Mouse (Mus musculus): ENCODE results near the gene Gm44965. TPM values are rescaled to one million over a fixed set of nuclear protein-coding genes. Genes with fewer than 3 reads are reported as not detected.

The Gm44965 gene
- total RNA-seq, 2 experiments from 2014 or later: not detected

GRCm38 (mm10) chr6:48578736-48579135, 15.0 kb upstream of the Gm44965 start:
- intact Hi-C loops (cut with DNase I): no loop called here
- no peak for DNase-seq

GRCm38 (mm10) chr6:48579215-48579648, 14.5 kb upstream of the Gm44965 start:
- intact Hi-C loops (cut with DNase I): no loop called here
- no peak for DNase-seq

GRCm38 (mm10) chr6:48581257-48581656, 12.5 kb upstream of the Gm44965 start:
- no peak for DNase-seq
- intact Hi-C loops (cut with DNase I): loop anchor here (5.0 kb wide), 1 partner anchor 61 kb away; no protein-coding TSS in a partner anchor

DNA sequence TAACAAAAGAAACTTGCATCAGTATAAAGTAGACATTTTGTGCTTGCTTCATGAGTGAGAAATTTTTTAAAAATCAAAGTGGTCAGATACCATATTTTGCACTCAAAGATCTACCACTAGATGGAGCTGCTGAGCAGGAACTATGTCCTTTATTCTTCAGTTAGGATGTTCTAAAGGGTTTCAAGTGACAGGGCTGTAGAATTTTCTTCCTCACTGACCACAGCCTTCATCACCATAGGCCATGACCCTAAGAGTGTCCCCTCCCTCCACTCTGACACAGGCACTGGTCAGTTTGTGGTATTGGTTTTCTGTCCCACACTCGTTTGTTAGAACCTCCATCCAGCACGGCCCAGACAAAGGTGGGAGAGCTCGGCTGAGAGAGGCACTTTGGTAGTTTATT, 11.7 kb upstream of the Gm44965 start:
- DNase-seq: no peak
- intact Hi-C loops (cut with DNase I): loop anchor here (5.0 kb wide), 1 partner anchor 60 kb away; no protein-coding TSS in a partner anchor

DNA sequence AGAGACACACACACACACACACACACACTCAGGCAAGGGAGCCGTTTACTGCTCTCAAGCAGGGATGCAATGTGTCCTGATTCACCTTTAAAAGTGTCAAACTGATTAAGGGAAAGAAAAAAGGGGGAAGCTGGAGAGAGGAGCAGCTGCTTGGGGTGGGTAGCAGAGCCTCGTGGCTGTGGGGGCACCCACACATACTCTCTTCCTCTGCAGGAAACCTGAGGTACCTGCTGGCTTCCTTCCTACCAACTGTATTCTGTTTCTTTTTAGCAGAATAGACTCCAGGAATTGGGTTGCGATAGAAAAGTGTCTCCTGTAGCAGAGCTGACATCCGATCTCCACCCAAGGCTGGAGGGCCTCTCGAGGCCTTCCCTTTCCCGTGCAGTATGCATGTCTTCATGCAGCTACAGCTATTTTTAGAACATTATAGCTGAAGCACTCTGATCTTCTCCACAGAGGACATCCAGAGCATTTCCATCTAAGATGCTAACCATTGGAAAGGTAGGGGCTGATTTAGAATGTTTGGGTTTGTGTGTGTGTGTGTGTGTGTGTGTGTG, 4.5 kb upstream of the Gm44965 start, which contains the start of gene Gm45021:
Gm45021 (plus strand) TSS at position 417 of the 557 bp plus-strand sequence.
- intact Hi-C loops (cut with DNase I): no loop called here
- no peak for DNase-seq

DNA sequence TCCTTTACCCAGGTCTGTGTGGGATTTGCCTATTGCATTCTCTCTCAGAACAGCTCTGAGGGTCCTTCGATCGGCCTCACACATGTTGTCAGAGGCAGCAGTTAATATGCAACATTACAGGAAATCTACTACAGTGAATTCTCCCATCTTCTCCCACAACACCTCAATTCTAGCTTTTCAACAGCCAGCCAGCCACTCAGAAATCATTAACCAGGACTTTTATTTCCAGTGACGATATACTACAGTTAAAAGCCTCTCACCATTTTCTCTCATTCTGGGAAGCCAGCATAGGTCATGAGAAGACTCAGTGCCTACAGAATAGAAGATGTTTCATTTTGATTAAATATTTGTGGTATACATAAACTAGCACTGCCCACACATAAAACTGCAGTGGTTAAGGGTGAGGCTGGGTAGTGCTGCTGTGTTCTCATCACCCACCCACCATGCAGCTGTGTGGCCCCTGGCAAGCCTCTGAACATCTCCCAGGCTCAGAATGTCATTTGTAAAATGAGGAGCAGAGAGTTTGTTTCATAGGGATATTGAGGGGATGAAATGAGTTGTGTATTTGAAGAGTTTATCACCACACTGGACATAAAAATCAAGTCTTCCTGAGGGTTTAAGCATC, 2.4 kb upstream of the Gm44965 start:
- no peak for DNase-seq
- intact Hi-C loops (cut with DNase I): no loop called here

GRCm38 (mm10) chr6:48591871-48592270, 1.9 kb upstream of the Gm44965 start:
- intact Hi-C loops (cut with DNase I): no loop called here

GRCm38 (mm10) chr6:48594043-48594738, 450 bp downstream of the Gm44965 start:
- intact Hi-C loops (cut with DNase I): no loop called here
- no peak for DNase-seq

More at GRCm38 (mm10) chr6:48591871-48592270, 1.9 kb upstream of the Gm44965 start:
- no peak for DNase-seq

DNA sequence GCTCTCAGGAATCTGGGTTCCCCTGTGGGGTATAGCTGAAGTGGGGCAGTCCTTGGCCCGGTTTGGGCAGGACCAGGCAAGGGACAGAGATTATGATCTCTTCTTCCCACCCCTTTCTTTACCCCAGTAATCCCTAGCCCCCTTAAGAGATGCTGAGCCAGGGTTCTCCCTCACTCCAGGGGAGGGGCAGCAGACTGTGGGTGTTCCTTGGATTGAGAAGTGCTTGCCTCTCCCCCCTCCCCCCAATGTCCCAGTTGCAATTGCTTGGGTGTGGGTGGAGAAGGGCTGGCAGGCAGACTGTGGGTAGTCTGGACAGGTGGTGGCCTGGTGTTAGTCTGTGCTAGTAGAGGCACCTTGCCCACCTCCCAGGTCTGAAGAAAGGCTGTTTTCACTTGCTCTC, 1.5 kb downstream of the Gm44965 start:
- DNase-seq: no peak
- intact Hi-C loops (cut with DNase I): no loop called here

- intact Hi-C loops (cut with DNase I): no loop called here
Measured at GRCm38 (mm10) chr6:48596545-48597232, 2.9 kb downstream of the Gm44965 start.

GRCm38 (mm10) chr6:48597233-48597625, 3.5 kb downstream of the Gm44965 start:
- intact Hi-C loops (cut with DNase I): no loop called here
- no peak for DNase-seq

More at GRCm38 (mm10) chr6:48596545-48597232, 2.9 kb downstream of the Gm44965 start:
- no peak for DNase-seq

- no peak for DNase-seq
- intact Hi-C loops (cut with DNase I): no loop called here
Measured at GRCm38 (mm10) chr6:48600594-48600993, 6.9 kb downstream of the Gm44965 start.

DNA sequence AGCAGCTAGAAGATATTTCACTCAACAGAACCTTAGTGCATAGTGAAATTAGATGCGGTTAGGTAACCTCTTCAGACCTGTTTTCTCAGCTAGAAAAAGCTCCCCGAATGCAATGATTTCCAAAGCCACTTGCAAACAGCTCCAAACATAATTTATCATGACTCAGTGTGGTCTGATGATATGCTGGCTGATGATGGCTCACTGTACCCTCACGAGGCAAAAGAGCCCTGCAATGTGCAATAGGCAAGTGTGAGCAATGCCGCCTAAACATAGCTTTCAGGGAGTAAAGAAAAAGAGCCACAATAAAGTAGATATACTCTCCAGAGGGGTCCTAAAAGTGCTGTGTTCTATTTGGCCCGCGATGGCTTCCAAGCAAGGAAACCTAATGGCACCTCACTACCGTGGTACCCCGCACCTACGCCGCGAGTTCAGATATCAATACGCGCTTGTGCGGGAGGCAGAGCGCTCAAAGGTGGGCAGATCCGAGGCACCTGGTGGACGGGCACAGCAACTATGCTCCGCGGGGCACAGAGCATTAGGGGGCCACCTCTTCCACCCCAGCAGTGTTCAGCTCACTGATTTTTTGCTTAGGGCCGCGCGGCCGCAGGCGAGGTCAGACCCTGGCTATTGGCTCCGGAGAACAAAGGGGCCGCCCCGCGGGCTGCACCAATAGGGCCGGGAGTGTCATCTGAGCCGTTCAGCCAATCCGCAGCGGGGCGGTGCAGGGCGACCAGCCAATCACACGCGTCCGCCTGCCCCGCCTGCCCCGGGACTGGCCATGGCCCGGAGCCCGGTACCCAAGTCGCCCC, 7.7 kb downstream of the Gm44965 start, which contains the start of gene Zfp775:
Zfp775 (plus strand) TSS at position 793 of the 809 bp plus-strand sequence.
- intact Hi-C loops (cut with DNase I): no loop called here
- DNase-seq: peak; percentile 99

- intact Hi-C loops (cut with DNase I): no loop called here
- DNase-seq: peak; percentile 26
Measured at GRCm38 (mm10) chr6:48602080-48602741, 8.5 kb downstream of the Gm44965 start.

DNA sequence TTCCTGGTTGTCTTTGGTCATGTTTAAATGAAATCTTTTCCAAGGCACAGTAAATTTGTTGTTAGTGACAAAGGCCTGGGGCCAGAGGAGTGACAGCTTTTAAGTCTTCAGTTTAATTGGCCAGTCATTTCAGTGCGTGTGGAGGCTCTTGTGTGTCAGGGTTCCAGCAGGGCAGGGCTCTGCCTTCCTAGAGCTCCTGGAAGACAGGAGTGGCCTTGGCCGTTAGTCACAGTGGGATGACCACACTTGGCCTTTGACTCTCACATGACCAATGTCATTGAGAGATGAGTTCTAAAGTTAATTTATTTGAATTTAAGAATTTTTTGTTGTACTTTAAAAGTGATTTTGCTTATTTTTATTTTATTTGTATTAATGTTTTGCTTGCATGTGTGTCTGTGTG, 14.4 kb downstream of the Gm44965 start:
- intact Hi-C loops (cut with DNase I): no loop called here

GRCm38 (mm10) chr6:48609512-48609911, 15.8 kb downstream of the Gm44965 start:
- no peak for DNase-seq
- intact Hi-C loops (cut with DNase I): no loop called here

More for the DNA sequence above, 14.4 kb downstream of the Gm44965 start:
- no peak for DNase-seq

GRCm38 (mm10) chr6:48610657-48611056, 16.9 kb downstream of the Gm44965 start:
- DNase-seq: no peak
- intact Hi-C loops (cut with DNase I): no loop called here

DNA sequence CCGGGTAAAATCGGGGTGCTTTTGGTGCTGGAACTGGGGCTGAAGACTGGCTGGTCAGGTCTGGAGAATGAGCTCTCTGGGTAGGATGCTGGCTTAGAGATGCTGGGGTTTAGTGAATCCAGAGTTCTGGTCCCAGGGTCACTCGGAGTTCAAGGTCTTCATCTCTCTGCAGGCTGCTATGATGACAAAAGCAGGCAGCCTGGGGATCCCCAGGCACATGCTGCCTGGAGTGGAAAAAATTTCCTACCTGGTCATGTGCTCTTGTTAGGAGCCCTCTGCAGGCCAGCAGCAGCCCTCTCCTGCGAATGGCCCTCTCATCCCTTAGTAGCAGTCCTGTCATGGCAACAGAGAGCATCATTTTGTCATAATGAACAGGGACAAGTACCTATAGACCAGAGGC, 19.7 kb downstream of the Gm44965 start:
- intact Hi-C loops (cut with DNase I): no loop called here
- DNase-seq: no peak

DNA sequence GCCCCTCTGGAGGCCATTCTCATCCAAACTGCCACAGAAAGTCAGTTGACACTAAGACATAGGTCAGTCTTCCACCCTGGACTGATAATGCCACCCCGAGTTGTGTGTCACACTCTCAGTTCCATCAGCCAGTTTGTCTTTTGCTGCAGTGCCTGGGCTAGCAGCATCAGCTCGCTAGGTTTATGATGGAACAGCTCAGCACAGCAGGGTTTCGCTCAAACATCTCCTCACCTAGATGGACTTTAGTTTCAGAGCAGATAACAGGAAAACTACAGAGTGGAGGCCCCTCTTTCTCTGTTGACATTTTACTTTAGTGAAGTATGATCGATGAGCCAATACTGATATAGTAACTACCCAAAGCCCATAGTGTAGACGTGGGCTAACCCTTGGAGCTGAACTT, 21.0 kb downstream of the Gm44965 start:
- DNase-seq: no peak
- intact Hi-C loops (cut with DNase I): no loop called here

DNA sequence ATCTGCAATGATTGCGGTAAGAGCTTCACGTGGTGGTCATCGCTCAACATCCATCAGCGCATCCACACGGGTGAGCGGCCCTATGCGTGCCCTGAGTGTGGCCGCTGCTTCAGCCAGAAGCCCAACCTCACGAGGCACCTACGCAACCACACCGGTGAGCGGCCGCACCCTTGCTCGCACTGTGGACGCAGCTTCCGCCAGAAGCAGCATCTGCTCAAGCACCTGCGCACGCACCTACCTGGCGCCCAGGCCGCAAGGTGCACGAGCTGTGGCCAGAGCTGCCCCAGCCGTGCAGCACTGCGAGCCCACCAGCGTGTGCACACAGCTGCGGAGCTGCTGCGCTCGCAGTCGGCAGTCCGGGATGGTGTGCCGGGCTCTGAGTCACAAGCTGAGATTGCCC, 26.3 kb downstream of the Gm44965 start:
- intact Hi-C loops (cut with DNase I): no loop called here
- no peak for DNase-seq
